Mouse (Mus musculus): Measurements from ENCODE around the gene Hs3st2. TPM values are rescaled to one million over a fixed set of nuclear protein-coding genes. Genes with fewer than 3 reads are reported as not detected.

Gene Hs3st2
- total and polyA plus RNA-seq, 3 experiments, result not detected

GRCm38 (mm10) chr7:121517165-121517591, 125.5 kb downstream of the Hs3st2 start:
- no peak overlapping the region for H3K9ac ChIP-seq (ENCODE audit: control insufficient read depth, low read depth, low read length, poor library complexity, severe bottlenecking)
- no peak for DNase-seq (ENCODE audit: low read depth, low spot score)
- no peaks in the 10 kb centered on the region for H3K27me3 ChIP-seq (ENCODE audit: control insufficient read depth in 1 of 2, insufficient read depth in 2 of 2, low read length in 2 of 2)
- H3K36me3 ChIP-seq (ENCODE audit: control insufficient read depth in 1 of 2, insufficient read depth in 2 of 2, low read length in 2 of 2), result no peaks in the 10 kb centered on the region
- H3K4me1 ChIP-seq (ENCODE audit: control insufficient read depth in 1 of 2, insufficient read depth in 2 of 2, low read length in 2 of 2), result no peaks in the 10 kb centered on the region
- TF ChIP-seq HCFC1 (IDR thresholded peaks at IDR 0.05; ENCODE audit: low read depth, low read length) (no peak), SIN3A (IDR thresholded peaks at IDR 0.05; ENCODE audit: low read length) (no peak), ELF1 (IDR thresholded peaks at IDR 0.05; ENCODE audit: low read depth, low read length) (no peak)
- no peaks in the 10 kb centered on the region for H3K9me3 ChIP-seq (replicated peaks; ENCODE audit: insufficient read depth, low read length)
- no peaks in the 10 kb centered on the region for H3K79me2 ChIP-seq (ENCODE audit: control insufficient read depth, insufficient read depth, low read length, poor library complexity)
- no peak overlapping the region for H3K4me3 ChIP-seq (ENCODE audit: control insufficient read depth in 1 of 2, insufficient read depth in 1 of 2, low read depth in 2 of 2, low read length in 2 of 2)
- no peak overlapping the region for H3K27ac ChIP-seq (ENCODE audit: control insufficient read depth, low read depth, low read length)

- Histone ChIP-seq H3K27me3 (ENCODE audit: control insufficient read depth in 1 of 2, insufficient read depth in 2 of 2, low read length in 2 of 2) (no peaks in the 10 kb centered on the region), H3K79me2 (ENCODE audit: control insufficient read depth, insufficient read depth, low read length, poor library complexity) (no peaks in the 10 kb centered on the region), H3K9ac (ENCODE audit: control insufficient read depth, low read depth, low read length, poor library complexity, severe bottlenecking) (no peak overlapping the region), H3K4me3 (ENCODE audit: control insufficient read depth in 1 of 2, insufficient read depth in 1 of 2, low read depth in 2 of 2, low read length in 2 of 2) (no peak overlapping the region), H3K36me3 (ENCODE audit: control insufficient read depth in 1 of 2, insufficient read depth in 2 of 2, low read length in 2 of 2) (no peaks in the 10 kb centered on the region), H3K27ac (ENCODE audit: control insufficient read depth, low read depth, low read length) (no peak overlapping the region), H3K4me1 (ENCODE audit: control insufficient read depth in 1 of 2, insufficient read depth in 2 of 2, low read length in 2 of 2) (no peaks in the 10 kb centered on the region), H3K9me3 (replicated peaks; ENCODE audit: insufficient read depth, low read length) (no peaks in the 10 kb centered on the region)
- DNase-seq (ENCODE audit: low read depth, low spot score), result no peak
- TF ChIP-seq CTCF (IDR thresholded peaks at IDR 0.05 in 2 of 3, conservative IDR thresholded peaks at IDR 0.05 in 1 of 3; ENCODE audit: control insufficient read depth in 1 of 3, insufficient read depth in 1 of 3, low read depth in 2 of 3, low read length in 3 of 3, poor library complexity in 1 of 3, severe bottlenecking in 1 of 3) (no peak), TBP (IDR thresholded peaks at IDR 0.05; ENCODE audit: low read depth, low read length) (no peak), TAL1 (IDR thresholded peaks at IDR 0.05; ENCODE audit: low read length) (no peak), E2F4 (IDR thresholded peaks at IDR 0.05; ENCODE audit: borderline replicate concordance, low read depth, low read length) (no peak), NELFE (IDR thresholded peaks at IDR 0.05; ENCODE audit: low read depth, low read length) (no peak), CHD2 (IDR thresholded peaks at IDR 0.05; ENCODE audit: low read length) (no peak), ZMIZ1 (IDR thresholded peaks at IDR 0.05; ENCODE audit: low read depth, low read length) (no peak), BHLHE40 (IDR thresholded peaks at IDR 0.05; ENCODE audit: borderline replicate concordance, low read depth, low read length) (no peak), ZC3H11A (IDR thresholded peaks at IDR 0.05; ENCODE audit: low read depth, low read length) (no peak), GABPA (IDR thresholded peaks at IDR 0.05; ENCODE audit: low read depth, low read length) (no peak), MEF2A (IDR thresholded peaks at IDR 0.05; ENCODE audit: extremely low read depth, insufficient replicate concordance, low read depth, low read length, poor library complexity, severe bottlenecking) (no peak), MXI1 (IDR thresholded peaks at IDR 0.05; ENCODE audit: low read depth, low read length) (no peak), CHD1 (IDR thresholded peaks at IDR 0.05; ENCODE audit: low read depth, low read length) (no peak), POLR2A (IDR thresholded peaks at IDR 0.05; ENCODE audit: control insufficient read depth in 1 of 2, insufficient read depth in 1 of 2, low read depth in 1 of 2, low read length in 2 of 2, poor library complexity in 1 of 2) (no peak)
Measured at GRCm38 (mm10) chr7:121522125-121522524, 130.5 kb downstream of the Hs3st2 start.
